Mouse (Mus musculus) C2C12 (cell line): Measurements from ENCODE around the gene Tbc1d1.

ENCODE experiments used
- CEBPB ChIP-seq: IDR thresholded peaks from one replicate; pipeline ENCODE4 v1.6.1; 2011; ENCODE audit warnings: low read depth, mild to moderate bottlenecking, control low read depth, moderate library complexity
- CTCF ChIP-seq: IDR thresholded peaks from one replicate; pipeline ENCODE4 v1.5.1; 2011; ENCODE audit not compliant: control insufficient read depth, insufficient read depth, insufficient read length
- FOSL1 ChIP-seq: IDR thresholded peaks from one replicate; pipeline ENCODE4 v1.8.0; 2011; ENCODE audit warnings: mild to moderate bottlenecking, low read length; ENCODE audit not compliant: poor library complexity, insufficient read depth, severe bottlenecking
- MAX ChIP-seq: IDR thresholded peaks from one replicate; pipeline ENCODE4 v1.6.1; 2011; ENCODE audit warnings: mild to moderate bottlenecking, control low read depth
- MYOD1 ChIP-seq: IDR thresholded peaks from one replicate; pipeline ENCODE4 v1.6.1; 2011; ENCODE audit warnings: low read depth; ENCODE audit not compliant: control insufficient read depth, insufficient read length
- MYOG ChIP-seq: IDR thresholded peaks from one replicate; pipeline ENCODE4 v1.6.1; 2011; ENCODE audit not compliant: control insufficient read depth, insufficient read length; ENCODE audit errors: extremely low read depth
- USF1 ChIP-seq: IDR thresholded peaks from one replicate; pipeline ENCODE4 v1.6.1; 2011; ENCODE audit warnings: low read depth, mild to moderate bottlenecking, control low read depth, moderate library complexity

DNA sequence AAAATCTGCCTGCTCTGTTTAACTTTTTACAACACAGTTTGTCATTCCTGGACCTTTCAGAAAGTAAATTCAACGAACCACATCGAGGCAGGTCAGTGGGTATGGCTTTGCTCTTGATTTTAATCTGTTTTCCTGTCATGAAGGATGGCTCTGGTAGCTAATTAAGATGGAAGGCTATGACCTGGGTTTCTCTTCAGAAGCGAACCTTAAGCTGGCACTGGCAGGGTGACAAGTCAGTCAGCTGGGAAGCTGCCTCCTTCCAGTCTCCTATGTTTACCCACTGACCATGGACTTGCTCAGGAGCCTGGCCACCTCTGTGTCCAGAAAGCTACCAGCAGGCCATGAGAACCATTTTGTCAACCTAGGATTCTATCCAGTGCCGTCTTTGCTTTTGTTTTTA lies 474 bp downstream of the Tbc1d1 start:
- TF ChIP-seq CTCF (no peak), USF1 (no peak), MYOG (no peak), FOSL1 (no peak), MYOD1 (no peak), MAX (no peak), CEBPB (no peak)
